Mouse (Mus musculus) activated CD4-positive, CD25-positive, alpha-beta regulatory T cell, adult 4 months (primary cell): Measurements from ENCODE around the gene Cacnb4. TPM values are rescaled to one million over a fixed set of nuclear protein-coding genes. Genes with fewer than 3 reads are reported as not detected.

ENCODE experiments used
- ATAC-seq: one replicate; pipeline ENCODE4 v1.8.0; 2017
- polyA plus RNA-seq, 2 experiments: library from polyadenylated mRNA; unstranded; fragments of 100-300 nt; shearing (Covaris generic); gene quantifications; one replicate each; pipeline ENCODE4 v1.2.1; 2017

Cacnb4 gene
- under 1 TPM; 0.20 to 0.30 TPM for polyA plus RNA-seq

DNA sequence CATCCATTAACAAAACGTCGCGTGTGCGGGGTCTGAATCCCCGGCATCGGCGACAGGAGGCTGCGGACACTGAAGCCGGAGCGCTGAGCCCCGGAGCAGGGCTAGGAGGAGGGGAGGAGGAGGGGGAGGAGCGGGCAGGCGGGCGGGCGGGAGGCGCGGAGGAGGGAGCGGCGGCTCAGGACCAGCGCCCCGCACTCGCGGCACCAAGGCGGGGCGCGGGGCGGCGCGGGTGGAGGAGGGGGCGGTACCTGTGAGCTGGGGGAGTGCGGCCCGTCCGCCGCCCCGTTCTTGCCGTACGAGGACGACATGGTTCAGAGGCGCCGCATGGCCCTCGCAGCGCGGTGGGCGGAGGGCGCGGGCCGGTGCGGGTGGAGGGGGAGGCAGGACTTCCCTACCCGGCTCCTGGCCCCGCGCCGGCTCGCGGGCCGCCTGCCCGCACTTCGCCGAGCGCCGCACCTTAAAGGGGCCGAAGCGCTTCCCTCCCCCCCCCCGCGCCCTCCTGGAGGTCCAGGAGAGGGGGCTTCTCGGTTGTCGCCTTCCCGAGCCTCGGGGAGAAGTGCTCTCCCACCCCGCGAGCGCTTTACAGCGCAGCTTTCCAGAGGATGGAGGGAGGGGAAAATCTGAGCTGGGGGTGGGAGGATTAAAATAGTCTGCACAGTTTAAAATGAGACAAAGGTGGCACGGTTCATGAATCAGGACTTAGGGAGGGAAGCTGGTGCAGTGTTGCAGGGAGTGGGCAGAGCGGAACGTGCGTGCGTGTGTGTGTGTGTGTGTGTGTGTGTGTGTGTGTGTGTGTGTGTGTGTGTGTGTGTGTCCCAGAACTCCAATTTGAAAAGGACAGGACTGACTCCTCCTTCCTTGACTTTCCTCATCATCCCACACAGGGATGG is at the start of gene Cacnb4:
Cacnb4 (minus strand) TSS at position 809 of the 890 bp plus-strand sequence.
- ATAC-seq, result peak; percentile 36

GRCm38 (mm10) chr2:52720231-52721025 is 43.8 kb upstream of the Cacnb4 start:
- ATAC-seq, result no peak

DNA sequence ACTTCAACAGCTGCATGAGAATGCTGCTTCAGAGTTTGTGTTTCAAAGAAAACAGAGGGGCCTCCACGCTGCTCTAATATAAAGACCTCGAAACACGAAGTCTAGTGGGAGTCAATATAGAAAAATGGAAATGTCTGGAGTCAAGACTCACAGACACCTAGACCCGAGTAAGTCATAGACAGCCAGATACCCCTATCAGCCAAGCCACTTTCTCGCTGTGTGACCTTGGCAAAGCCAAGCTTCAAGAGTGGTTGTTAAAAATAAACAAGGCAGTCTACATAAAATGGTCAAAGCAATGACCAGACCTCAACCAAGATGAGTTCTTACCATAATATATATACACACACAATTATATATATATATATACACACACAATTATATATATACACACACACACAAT is 40.4 kb upstream of the Cacnb4 start:
- ATAC-seq, result no peak

- no peak for ATAC-seq
Observed at GRCm38 (mm10) chr2:52715538-52715937, 38.9 kb upstream of the Cacnb4 start.

DNA sequence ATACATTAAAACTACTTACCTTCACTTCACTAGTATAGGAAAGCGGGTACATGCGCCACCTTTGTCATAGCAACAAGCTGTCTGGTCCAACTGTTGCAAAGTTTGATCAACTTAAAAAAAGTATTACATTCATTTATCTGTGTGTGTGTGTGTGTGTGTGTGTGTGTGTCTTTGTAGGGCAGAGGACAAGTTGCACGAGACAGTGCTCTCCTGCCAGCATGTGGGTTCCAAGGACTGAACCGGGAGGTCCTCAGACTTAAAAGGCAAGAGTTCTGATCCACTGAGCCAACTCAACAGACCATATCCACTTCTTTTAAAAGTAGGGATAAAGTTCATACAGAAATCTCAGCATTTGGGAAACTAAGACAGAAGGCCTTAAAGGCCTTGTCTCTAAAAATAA is 37.5 kb upstream of the Cacnb4 start:
- no peak for ATAC-seq

- ATAC-seq, result no peak
Observed at GRCm38 (mm10) chr2:52710804-52711203, 34.2 kb upstream of the Cacnb4 start.

DNA sequence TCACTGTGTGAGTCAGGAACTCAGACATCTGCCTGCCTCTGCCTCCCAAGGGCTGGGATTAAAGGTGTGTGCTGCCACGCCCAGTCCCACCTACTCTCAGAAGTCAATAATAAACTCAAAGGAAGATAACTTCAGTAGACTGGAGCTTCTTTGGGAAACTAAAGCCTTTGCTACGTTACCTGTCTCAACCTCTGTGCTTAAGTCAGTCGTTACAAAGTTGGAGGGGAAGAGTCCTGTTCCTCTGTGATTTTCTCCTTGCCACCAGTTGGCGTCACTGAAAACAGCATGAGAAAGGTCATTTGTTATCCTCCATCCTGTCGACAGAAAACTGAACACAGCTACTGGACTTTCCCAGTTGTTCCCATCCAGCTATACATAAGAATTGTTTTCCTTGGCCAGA is 32.8 kb upstream of the Cacnb4 start:
- ATAC-seq, result no peak

DNA sequence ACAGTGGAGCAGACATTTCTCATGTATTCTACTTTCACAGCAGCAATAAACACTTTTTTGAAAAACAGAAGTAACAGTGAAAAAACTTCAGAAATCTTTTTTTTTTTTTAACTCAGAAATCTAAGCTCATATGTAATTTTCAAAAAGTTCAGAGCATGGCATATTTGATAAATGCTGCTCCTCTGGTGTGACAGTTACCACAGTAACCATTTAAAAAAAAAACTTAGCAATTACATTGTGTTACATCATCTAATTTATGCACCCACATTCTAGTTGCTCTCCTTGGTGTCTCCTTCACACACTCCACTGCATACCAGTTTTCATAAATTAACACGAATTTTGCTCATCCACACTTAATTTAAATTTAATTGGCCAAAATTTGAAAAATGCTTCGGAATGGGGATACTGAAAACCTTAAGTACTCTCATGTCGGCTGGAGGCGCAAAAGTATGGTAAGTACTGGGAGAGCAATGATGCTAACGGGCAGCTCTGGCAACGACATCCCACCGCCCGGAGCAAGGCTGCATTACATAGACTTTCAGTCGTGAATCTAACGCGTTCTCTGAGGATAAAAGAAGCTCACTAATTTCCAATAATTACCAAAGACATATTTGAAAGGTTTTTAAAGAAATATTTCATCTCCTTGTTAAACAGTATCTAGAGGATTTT is 24.9 kb upstream of the Cacnb4 start:
- ATAC-seq, result no peak

DNA sequence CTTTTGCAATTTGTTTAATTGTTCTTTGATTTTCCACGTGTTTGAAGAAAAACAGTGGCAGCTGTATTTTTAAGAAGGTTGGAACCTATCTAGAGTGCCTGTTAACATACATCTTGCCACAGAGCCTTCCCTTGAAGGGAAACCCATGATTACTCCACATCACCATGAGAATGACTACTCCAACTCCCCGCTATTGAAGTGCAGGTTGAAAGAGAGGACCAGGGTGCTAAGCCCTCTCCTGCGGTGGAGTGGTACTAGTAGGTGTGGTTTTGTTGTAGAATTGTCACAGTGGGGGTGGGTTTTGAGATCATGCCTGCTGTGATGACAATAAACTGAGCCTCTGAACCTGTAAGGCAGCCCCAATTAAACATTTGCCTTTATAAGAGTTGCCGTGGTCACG is 23.7 kb upstream of the Cacnb4 start:
- no peak for ATAC-seq

GRCm38 (mm10) chr2:52694604-52695003 is 18.0 kb upstream of the Cacnb4 start:
- ATAC-seq, result no peak

DNA sequence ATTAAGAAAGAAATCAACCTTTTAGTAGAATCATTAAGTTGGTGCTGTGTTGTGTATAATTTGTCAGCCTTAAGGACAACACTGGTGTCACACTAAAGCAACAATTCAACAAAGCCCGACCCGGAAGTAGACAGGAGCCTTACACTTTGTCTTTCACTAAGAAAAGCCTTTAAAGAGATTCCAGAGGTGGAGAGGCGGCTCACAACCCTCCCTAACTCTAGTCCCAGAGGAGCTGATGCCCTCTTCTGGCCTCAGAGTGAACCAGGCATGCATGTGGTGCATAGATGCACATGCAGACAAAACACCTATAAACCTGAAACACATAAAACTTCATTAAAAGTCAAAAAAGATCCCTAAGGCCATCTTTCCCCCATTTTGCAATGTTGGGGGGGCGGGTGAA is 15.1 kb upstream of the Cacnb4 start:
- no peak for ATAC-seq

DNA sequence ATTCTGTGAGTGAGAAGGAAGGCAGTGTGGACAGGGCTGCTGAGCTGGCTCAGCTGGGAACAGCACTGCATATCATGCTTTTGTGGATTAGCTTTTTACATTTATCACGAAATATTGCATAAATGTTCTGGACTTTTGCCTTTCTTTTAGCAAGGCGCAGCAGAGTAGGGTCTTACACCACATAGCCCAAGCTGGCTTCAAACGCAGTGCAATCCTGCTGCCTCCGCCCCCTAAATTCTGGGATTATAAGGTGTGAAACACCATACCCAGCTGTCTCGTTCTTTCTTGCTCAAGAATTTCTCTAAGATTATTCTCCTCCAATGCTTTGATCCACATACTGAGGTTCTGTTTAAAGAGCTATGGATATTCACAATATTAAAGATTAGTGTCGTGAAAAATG is 10.0 kb upstream of the Cacnb4 start:
- ATAC-seq, result no peak

- no peak for ATAC-seq
Observed at GRCm38 (mm10) chr2:52677589-52677988, 958 bp upstream of the Cacnb4 start.

DNA sequence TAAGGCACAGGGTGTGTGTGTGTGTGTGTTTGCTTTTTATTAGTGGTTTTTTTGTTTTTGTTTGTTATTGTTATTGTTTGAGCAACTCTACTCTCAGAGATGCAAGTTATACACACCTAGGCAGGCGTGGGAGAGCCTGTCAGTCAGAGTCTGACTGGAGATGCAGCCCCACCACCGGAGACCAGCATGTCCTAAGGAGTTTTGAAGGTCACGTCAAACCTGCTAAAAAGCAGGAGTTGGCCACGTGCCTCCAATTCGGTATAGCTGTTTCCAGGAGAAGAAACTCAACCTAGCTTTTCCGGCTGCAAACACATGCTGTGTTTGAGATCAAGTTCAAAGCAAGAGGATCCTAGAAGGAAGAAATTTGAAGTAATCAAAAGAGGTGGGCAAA is 277 bp upstream of the Cacnb4 start:
- ATAC-seq, result no peak

- no peak for ATAC-seq
Observed at GRCm38 (mm10) chr2:52675278-52675987, 1.2 kb downstream of the Cacnb4 start.

- no peak for ATAC-seq
Observed at GRCm38 (mm10) chr2:52674886-52675277, 1.7 kb downstream of the Cacnb4 start.

DNA sequence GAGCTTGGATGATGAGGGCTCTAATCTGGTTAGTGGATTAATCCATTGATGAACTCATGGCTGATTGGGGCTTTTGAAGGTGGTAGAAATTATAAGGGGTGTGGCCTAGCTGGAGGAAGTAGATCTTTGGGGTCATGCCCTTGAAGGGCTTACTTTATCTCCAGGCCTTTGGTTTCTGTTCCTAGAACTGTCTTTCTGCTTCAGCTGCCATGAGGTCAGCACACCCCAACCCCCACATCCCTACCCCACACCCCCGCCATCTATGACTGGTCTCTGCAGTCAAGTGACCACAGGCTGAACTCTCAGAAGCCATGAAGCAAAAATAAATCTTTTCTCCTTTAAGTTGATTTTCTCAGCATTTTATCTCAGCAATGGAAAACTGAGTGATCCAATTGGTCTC is 3.5 kb downstream of the Cacnb4 start:
- ATAC-seq, result no peak

DNA sequence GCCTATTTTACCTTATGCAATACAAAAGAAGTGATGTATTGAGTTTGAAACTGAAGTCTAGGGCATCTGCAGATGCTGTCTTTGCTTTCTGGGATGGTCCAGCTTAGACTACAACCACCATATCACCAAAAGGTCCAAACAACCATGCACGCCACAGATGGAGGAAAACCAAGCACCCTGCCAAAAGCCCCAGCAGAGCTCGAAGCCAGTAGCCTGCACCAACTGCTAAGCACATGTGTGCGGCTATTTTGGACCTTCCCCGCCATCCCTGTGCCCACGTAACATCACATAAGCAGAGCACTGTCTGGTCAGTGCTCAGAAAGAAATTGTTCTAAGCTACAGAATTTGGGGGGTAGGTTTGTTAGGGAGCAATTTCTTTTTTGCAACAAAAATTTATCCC is 5.9 kb downstream of the Cacnb4 start:
- ATAC-seq, result no peak

DNA sequence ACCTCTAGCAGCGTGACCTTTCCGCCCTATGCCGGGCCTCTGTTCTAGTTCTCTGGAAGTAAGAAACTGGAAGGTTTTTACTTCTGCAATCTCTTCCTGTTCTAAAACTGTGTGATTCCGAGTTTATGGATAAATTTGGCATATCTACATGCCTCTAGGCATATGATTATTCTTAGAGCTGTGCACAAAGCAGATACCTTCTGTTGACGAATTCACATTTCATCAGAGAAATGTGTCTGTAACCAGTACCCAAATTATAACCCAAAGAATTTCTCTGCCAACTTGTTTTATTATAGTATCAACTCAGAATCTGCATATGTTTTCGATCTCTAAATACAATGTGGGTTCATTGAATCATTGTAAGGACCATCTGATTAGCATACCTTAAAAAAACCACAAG is 8.2 kb downstream of the Cacnb4 start:
- no peak for ATAC-seq

DNA sequence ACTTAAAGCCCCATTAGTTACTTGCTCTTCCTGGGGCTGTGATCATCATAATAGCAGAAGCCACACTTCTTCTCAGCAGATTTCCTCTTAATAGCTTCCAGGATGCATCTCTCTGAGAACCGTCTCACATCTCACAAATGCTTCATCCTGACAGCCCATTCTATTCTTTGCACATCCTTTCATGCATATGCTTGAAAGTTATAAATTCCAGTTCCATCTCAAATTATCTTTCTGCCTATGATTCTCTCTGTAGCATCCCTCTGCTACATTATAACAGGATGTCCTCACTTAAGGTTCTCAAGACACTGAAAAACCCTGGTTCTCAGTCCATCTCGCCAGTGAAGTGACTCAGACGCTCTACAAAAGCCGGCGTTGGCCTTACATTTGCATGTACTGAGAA is 19.9 kb downstream of the Cacnb4 start:
- ATAC-seq, result no peak

- ATAC-seq, result no peak
Observed at GRCm38 (mm10) chr2:52654541-52654940, 22.1 kb downstream of the Cacnb4 start.

DNA sequence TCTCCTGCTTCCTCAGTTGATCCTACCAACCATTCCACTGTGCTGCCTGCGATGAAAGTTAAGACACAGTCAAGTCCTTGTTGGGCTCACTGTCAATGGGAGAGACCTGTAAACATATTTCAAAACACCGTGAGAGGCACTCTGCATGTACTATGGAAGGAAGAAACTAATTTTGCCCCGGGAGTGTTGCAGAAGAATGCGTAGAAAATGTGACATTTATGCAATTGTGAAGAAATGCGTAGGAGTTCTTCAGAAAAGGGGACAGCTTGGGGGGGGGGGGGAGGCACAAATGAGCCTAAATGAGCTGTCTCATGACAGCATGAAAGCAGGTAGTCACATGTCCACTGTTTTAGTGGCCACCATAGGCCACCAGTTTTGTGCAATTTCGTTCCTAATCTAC is 25.1 kb downstream of the Cacnb4 start:
- ATAC-seq, result no peak
